7 mouse cellular contexts compared by ENCODE assay signal in the genomic region with DNA sequence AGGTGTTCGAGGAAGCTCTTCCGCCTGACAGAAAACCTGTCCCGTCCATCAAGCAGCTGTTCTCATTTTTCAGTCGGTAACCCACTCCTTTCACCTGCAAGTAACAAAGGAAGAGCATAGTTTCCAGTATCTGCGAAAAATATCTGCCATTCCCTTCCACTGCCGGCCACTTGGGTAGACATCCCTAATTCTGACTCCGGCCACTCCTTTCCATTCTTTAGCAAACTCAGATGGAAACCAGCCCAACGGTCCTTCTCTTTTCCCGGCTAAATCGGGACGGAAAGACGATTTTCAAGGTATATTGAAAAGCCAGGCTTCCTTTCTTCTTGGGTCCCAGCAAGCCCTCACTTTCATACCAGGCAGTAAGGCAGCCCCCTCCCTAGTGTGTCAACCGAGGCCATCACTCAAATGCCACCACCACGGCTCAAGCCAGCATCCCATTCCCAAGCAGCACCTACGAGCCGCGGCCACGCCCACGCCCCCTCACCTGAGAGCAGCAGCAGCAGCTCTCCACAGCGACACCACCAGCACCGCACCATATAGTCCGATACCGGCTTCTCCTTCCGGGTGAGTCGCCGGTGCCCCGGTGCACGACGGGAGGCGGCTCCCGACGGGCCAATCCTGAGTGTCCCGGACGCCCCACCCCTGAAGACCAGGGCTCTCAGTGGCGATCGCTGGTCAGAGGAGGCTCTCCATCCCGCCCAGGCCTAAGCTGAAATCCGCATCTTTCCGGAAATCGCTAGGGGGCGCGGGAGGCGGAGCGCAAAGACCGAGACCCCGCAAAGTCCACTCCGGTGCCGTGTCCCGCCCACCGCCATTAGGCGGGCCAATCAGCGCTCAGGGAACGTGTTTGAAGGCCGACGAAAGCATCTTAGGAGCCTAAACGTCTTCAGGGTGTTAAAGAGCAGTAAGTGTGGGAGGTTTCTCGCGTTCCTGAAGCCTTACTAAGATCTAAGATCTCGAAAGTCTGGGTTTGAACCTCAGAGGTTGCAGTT. TPM values are rescaled to one million over a fixed set of nuclear protein-coding genes. Genes with fewer than 3 reads are reported as not detected.
A peak's percentile ranks its signal among the peaks of the same experiment; 100 is the strongest.
DNase-seq lines count a peak whose midpoint lies in the region; ATAC-seq and TF ChIP-seq lines count a peak whose summit lies in the region.

TSS of gene Snx11 (minus strand) at position 592 of the 995 bp plus-strand sequence.

- intact Hi-C loops in left cerebral cortex, postnatal 4 days (cut with DNase I) = loop anchor here (5.0 kb wide), 1 partner anchor 495 kb away; the partner anchor contains the start of gene Hoxb8

- no peaks in the 10 kb centered on the region for H3K9me3 ChIP-seq in embryonic facial prominence, embryonic 10.5 days
- H3K9me3 ChIP-seq in intestine, postnatal 0 days (ENCODE audit: control insufficient read depth) = no peaks in the 10 kb centered on the region
- H3K9me3 ChIP-seq in midbrain, embryonic 12.5 days = no peaks in the 10 kb centered on the region

- H3K27me3 ChIP-seq in embryonic facial prominence, embryonic 10.5 days (replicated peaks; ENCODE audit: low read depth, poor library complexity, severe bottlenecking) = no peaks in the 10 kb centered on the region
- H3K27me3 ChIP-seq in intestine, postnatal 0 days (replicated peaks; ENCODE audit: control insufficient read depth, insufficient read depth, low read length) = no peaks in the 10 kb centered on the region
- H3K27me3 ChIP-seq in midbrain, embryonic 12.5 days = no peaks in the 10 kb centered on the region
- no peaks in the 10 kb centered on the region for H3K27me3 ChIP-seq in small intestine, adult 2 months (ENCODE audit: control insufficient read depth, insufficient read depth, low read length)

- WGBS in embryonic facial prominence, embryonic 10.5 days = 2% methylated on average over 59 of the region's 59 CpGs
- 1% methylated on average over 58 of the region's 59 CpGs for WGBS in intestine, postnatal 0 days
- 2% methylated on average over 59 of the region's 59 CpGs for WGBS in midbrain, embryonic 12.5 days
- WGBS in small intestine, adult 2 months = 1% methylated on average over 59 of the region's 59 CpGs

- peak within 1 kb of the TSS; percentile 55 for H3K9ac ChIP-seq in intestine, postnatal 0 days (ENCODE audit: low read depth, low read length)
- H3K9ac ChIP-seq in midbrain, embryonic 12.5 days (replicated peaks) = peak within 1 kb of the TSS; percentile 73

- DNase-seq in adrenal gland, postnatal 10 days = peak; percentile 100
- DNase-seq in embryonic facial prominence, embryonic 10.5 days (ENCODE audit: low spot score) = peak; percentile 100
- DNase-seq in gonadal fat pad, adult 2 months (ENCODE audit: low read depth) = peak; percentile 77
- peak; percentile 100 for DNase-seq in left cerebral cortex, postnatal 4 days

- H3K4me2 ChIP-seq in intestine, postnatal 0 days (replicated peaks; ENCODE audit: low read depth) = peak within 1 kb of the TSS; percentile 86
- H3K4me2 ChIP-seq in midbrain, embryonic 12.5 days (replicated peaks) = peak within 1 kb of the TSS; percentile 88

- H3K4me1 ChIP-seq in embryonic facial prominence, embryonic 10.5 days = peaks cover 11% of the 10 kb centered on the region
- H3K4me1 ChIP-seq in intestine, postnatal 0 days (replicated peaks; ENCODE audit: control insufficient read depth, insufficient read depth, low read length) = peaks cover 2% of the 10 kb centered on the region; the same call in 1 of the 2 replicates
- H3K4me1 ChIP-seq in midbrain, embryonic 12.5 days = peaks cover 13% of the 10 kb centered on the region
- H3K4me1 ChIP-seq in small intestine, adult 2 months (ENCODE audit: control insufficient read depth, insufficient read depth, insufficient read length, low read length) = peaks cover 4% of the 10 kb centered on the region; the same call in 1 of the 2 replicates

- peaks cover 20% of the 10 kb centered on the region for H3K36me3 ChIP-seq in embryonic facial prominence, embryonic 10.5 days (replicated peaks)
- H3K36me3 ChIP-seq in intestine, postnatal 0 days (ENCODE audit: control insufficient read depth, insufficient read depth) = peaks cover 12% of the 10 kb centered on the region; the same call in 1 of the 2 replicates
- peaks cover 15% of the 10 kb centered on the region; the same call in 1 of the 2 replicates for H3K36me3 ChIP-seq in midbrain, embryonic 12.5 days
- H3K36me3 ChIP-seq in small intestine, adult 2 months (ENCODE audit: control insufficient read depth, insufficient read depth, low read length) = peaks cover 10% of the 10 kb centered on the region

- H3K27ac ChIP-seq in embryonic facial prominence, embryonic 10.5 days (replicated peaks) = peak within 1 kb of the TSS; percentile 79
- peak within 1 kb of the TSS; percentile 55 for H3K27ac ChIP-seq in intestine, postnatal 0 days (ENCODE audit: low read depth, low read length)
- peak within 1 kb of the TSS; percentile 46 for H3K27ac ChIP-seq in midbrain, embryonic 12.5 days (replicated peaks)
- peak within 1 kb of the TSS; percentile 67; the same call in 1 of the 2 replicates for H3K27ac ChIP-seq in small intestine, adult 2 months (ENCODE audit: insufficient read depth, low read depth, low read length)

- TF ChIP-seq POLR2A in small intestine, adult 2 months (IDR thresholded peaks at IDR 0.05; ENCODE audit: low read depth, low read length) = peak; percentile 54; the same call in 1 of the 2 replicates

- peak within 1 kb of the TSS; percentile 75 for H3K4me3 ChIP-seq in embryonic facial prominence, embryonic 10.5 days
- peak within 1 kb of the TSS; percentile 66 for H3K4me3 ChIP-seq in intestine, postnatal 0 days (ENCODE audit: low read depth, low read length)
- peak within 1 kb of the TSS; percentile 82 for H3K4me3 ChIP-seq in midbrain, embryonic 12.5 days
- peak within 1 kb of the TSS; percentile 92 for H3K4me3 ChIP-seq in small intestine, adult 2 months (ENCODE audit: low read depth, low read length)

- peak; percentile 87 for TF ChIP-seq CTCF in intestine, postnatal 0 days (IDR thresholded peaks at IDR 0.05; ENCODE audit: low read depth)
- peak; percentile 57; the same call in 1 of the 2 replicates for TF ChIP-seq CTCF in small intestine, adult 2 months (IDR thresholded peaks at IDR 0.05; ENCODE audit: extremely low read depth, insufficient read length, insufficient replicate concordance, low read depth, low read length)

- ATAC-seq in intestine, postnatal 0 days = peak; percentile 100
- ATAC-seq in midbrain, embryonic 12.5 days (ENCODE audit: low FRiP score, low read depth) = peak; percentile 99

RNA-seq across cellular contexts. Expression of gene Snx11, which starts in this region (rescaled TPM):
- total RNA-seq in adrenal gland, postnatal 10 days (2021) = 10 to 100 TPM; 19.2 to 22.9 TPM
- polyA plus RNA-seq in embryonic facial prominence, embryonic 10.5 days (2016; fragmentation: Nextera tagmentation; extraction: Ambion mirVana) = 22.4 and 25.5 TPM in 2 replicates
- 30.1 and 32.0 TPM in 2 replicates for polyA plus RNA-seq in gonadal fat pad, adult 2 months (2012; rRNA removed)
- polyA plus RNA-seq in intestine, postnatal 0 days (2015; fragmentation: Nextera tagmentation; extraction: Ambion mirVana) = 12.0 and 15.0 TPM in 2 replicates
- 10 to 100 TPM; 46.3 to 50.4 TPM for total RNA-seq in left cerebral cortex, postnatal 4 days (2021)
- polyA plus RNA-seq in midbrain, embryonic 12.5 days (2016; fragmentation: Nextera tagmentation; extraction: Ambion mirVana) = 40.1 and 42.6 TPM in 2 replicates
- 9.8 and 13.2 TPM in 2 replicates for polyA plus RNA-seq in small intestine, adult 2 months (2012; rRNA removed)

Comparison
In these comparisons a context has a peak if more than half of its experiments do, and no peak if none do; other contexts are left out.
1. Peak in every context shown above with its lines: DNase-seq, ATAC-seq, H3K4me3 ChIP-seq and H3K27ac ChIP-seq.